Mouse (Mus musculus): ENCODE measurements at regions not wholly inside any gene's neighbourhood (a gene's known extent, or its start where the extent isn't known, plus 50 kb on each side); places are given as distances from the start of the nearest gene placed in this dataset.

DNA sequence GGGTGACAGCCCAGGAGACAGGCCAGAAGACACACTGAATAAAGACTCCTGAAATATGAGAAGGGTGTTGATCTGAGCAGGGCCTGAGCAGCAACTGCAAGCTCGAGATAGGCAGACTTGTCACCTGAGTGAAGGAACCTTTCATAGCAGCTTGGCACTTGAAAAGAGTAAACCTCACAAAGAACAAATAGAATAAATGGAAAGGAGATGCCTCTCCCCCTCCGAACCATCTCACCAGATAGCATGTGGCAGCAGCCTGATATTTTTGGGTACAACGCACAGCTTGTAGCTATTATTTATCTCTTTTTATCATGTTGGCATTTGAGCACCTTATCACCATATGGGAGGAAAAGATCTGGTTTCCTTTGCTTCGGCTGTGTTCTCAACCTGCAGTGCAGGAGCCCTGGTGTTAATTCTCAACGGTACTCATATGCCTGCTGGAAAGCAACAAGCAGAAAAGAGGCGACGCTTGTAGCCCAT lies 88.0 kb upstream of the Nabp1 start:
- TF ChIP-seq USF1 (IDR thresholded peaks at IDR 0.05; ENCODE audit: low read depth) (no peak), MAX (IDR thresholded peaks at IDR 0.05) (no peak), CTCF (IDR thresholded peaks at IDR 0.05; ENCODE audit: control insufficient read depth, insufficient read depth, insufficient read length) (no peak)
